Mouse (Mus musculus): ENCODE results near the gene Olfr1417. TPM values are rescaled to one million over a fixed set of nuclear protein-coding genes. Genes with fewer than 3 reads are reported as not detected.

Olfr1417 gene
- polyA plus RNA-seq (2012; rRNA removed): not detected in 2 replicates

DNA sequence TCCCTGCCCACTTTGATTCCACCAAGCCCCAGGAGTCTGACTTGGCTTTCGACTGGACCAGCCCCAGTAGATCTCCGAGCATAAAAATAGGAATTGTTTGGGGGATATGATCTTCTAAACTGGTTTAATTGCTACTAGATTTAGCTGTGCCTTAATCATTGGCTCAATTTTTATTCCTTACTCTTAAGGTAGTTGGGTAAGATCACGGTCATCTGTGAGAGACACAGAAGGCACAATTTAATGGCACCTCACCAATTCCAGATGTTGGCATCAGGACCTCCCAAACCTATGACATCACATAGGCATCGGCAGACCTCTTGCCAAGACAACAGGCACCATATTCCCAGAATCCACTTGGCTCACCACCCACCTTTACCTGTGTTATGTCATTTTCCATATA lies at the start of gene Olfr1417:
TSS of gene Olfr1417 (minus strand) at position 101 of the 400 bp plus-strand sequence.

DNA sequence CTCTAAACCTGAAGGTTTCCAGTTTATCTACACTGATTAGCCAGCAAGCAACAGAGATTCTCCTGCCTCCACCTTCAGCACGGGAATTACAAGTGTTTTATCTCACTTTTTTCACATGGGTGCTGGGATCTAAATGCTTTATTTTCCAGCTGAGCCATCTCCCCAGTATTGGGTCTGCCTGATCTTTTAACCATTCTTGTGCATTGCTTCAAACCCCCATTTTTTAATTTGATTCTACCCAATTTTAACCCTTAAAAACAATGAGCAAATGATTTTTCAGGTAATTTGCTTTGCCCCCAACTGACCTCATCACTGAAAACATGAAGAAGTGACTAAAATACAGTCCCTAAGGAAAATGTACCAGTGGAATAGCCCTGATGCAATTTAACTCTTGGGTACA lies 47.2 kb upstream of the Olfr1417 start, which contains the start of gene Olfr1420:
TSS of gene Olfr1420 (plus strand) at position 301 of the 400 bp plus-strand sequence.

DNA sequence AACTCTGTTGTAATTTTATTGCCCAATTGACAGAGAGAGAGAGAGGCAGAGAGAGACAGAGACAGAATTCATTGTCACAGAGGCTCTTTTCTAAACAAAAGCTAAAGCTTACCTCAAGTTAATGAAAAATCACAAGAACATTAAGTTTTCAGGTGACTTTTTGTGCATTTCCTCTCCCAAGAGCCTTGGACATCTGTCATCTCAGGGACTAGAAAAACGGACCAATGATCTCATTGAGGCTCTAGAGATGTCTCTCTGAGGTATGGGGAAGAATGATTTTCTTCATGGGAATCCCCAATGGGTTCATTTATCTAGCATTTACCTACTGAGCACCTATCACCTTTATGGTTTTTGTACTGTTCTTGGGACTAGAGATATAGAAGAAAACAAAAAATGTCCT lies 36.0 kb upstream of the Olfr1417 start, which contains the start of gene Olfr1419:
TSS of gene Olfr1419 (minus strand) at position 101 of the 400 bp plus-strand sequence.

DNA sequence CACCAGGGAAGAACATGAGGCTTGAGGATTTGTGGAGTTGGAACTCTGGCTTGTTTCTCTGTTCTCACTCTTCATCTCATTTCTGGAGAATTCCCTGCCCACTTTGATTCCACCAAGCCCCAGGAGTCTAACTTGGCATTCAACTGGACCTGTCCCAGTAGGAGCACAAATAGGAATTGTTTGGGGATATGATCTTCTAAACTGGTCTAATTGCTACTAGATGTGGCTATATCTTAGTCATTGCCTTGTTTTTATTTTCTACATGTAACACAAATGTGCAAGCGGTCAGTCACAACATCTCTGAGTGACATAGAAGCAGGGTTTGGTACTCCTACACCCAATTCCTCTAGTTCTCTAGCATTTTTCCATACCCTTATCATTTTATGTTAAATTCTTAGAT lies 21.9 kb upstream of the Olfr1417 start, which contains the start of gene Olfr1418:
TSS of gene Olfr1418 (minus strand) at position 101 of the 400 bp plus-strand sequence.

DNA sequence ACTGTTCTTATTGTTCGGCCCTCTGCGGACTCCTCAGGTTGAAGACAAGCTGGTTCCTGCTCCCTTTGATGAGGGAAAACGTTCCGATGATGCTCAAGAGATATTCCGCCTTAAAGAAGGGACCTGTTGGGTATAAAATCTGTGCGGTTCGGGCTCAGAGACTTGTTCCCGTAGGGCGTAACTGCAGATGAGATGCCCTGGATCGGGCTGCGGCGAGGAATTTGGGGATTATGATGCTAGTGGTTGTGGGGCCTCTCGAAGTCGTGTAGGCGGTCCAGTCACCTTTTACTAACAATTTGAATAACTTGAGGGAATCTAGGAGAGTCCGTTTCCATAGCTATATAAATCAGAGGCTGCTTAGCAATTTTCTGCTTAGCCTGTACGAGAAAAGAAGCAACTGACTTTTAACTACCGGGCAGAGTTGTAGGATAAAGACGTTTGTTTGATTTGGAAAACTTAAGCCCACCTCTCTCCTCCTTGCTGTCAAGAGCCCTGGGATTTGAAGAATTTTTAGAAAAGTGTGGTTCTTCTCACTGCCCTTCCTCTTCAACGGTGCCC lies 19.8 kb downstream of the Olfr1417 start, which contains the start of gene Stx3:
TSS of gene Stx3 (minus strand) at position 261 of the 558 bp plus-strand sequence.

Other genes starting within 250 kb of the Olfr1417 start
- 2.1 and 2.8 TPM in 2 replicates for gene Ms4a6d, start 234.4 kb downstream of the Olfr1417 start, polyA plus RNA-seq (2012; rRNA removed)
- 0.63 and 0.89 TPM in 2 replicates for gene Ms4a2, start 215.5 kb downstream of the Olfr1417 start, polyA plus RNA-seq (2012; rRNA removed)
- gene Ms4a3, start 198.4 kb downstream of the Olfr1417 start, polyA plus RNA-seq (2012; rRNA removed): 11.5 and 18.1 TPM in 2 replicates
- gene Oosp2, start 178.7 kb downstream of the Olfr1417 start, polyA plus RNA-seq (2012; rRNA removed): 0.07 and 0.08 TPM in 2 replicates
- 0.07 and 0.09 TPM in 2 replicates for gene Oosp1, start 148.1 kb downstream of the Olfr1417 start, polyA plus RNA-seq (2012; rRNA removed)
- not detected in 2 replicates for gene Oosp3, start 142.2 kb downstream of the Olfr1417 start, polyA plus RNA-seq (2012; rRNA removed)
- gene Gif, start 91.7 kb downstream of the Olfr1417 start, polyA plus RNA-seq (2012; rRNA removed): 0.02 and 0.03 TPM in 2 replicates
- 30.4 and 31.5 TPM in 2 replicates for gene Mrpl16, start 68.8 kb downstream of the Olfr1417 start, polyA plus RNA-seq (2012; rRNA removed)
- 0.71 and 0.75 TPM in 2 replicates for gene Stx3, start 19.8 kb downstream of the Olfr1417 start, polyA plus RNA-seq (2012; rRNA removed)
- not detected in 2 replicates for gene Olfr1418, start 21.8 kb upstream of the Olfr1417 start, polyA plus RNA-seq (2012; rRNA removed)
- gene Olfr1419, start 35.9 kb upstream of the Olfr1417 start, polyA plus RNA-seq (2012; rRNA removed): not detected in 2 replicates
- gene Olfr1420, start 47.3 kb upstream of the Olfr1417 start, polyA plus RNA-seq (2012; rRNA removed): not detected in 2 replicates
- gene Patl1, start 73.2 kb upstream of the Olfr1417 start, polyA plus RNA-seq (2012; rRNA removed): 6.5 and 9.5 TPM in 2 replicates
- 11.2 and 12.4 TPM in 2 replicates for gene Osbp, start 126.7 kb upstream of the Olfr1417 start, polyA plus RNA-seq (2012; rRNA removed)
- not detected in 2 replicates for gene Olfr1423, start 202.1 kb upstream of the Olfr1417 start, polyA plus RNA-seq (2012; rRNA removed)
- gene Olfr1424, start 223.5 kb upstream of the Olfr1417 start, polyA plus RNA-seq (2012; rRNA removed): not detected in 2 replicates
- not detected in 2 replicates for gene Olfr1425, start 238.5 kb upstream of the Olfr1417 start, polyA plus RNA-seq (2012; rRNA removed)